Mouse (Mus musculus): ENCODE results near the gene Celf2.

- no peak for TF ChIP-seq POLR2A (IDR thresholded peaks at IDR 0.05; ENCODE audit: borderline replicate concordance, low read depth, low read length)
- TF ChIP-seq CTCF (IDR thresholded peaks at IDR 0.05; ENCODE audit: low read depth, low read length): no peak
Measured at GRCm38 (mm10) chr2:6569040-6569542, 940.3 kb downstream of the Celf2 start.

Data from bone marrow macrophage, adult 2 months (primary cell).